Mouse (Mus musculus): Measurements from ENCODE around the gene Mx1. TPM values are rescaled to one million over a fixed set of nuclear protein-coding genes. Genes with fewer than 3 reads are reported as not detected.
A peak's percentile ranks its signal among the peaks of the same experiment; 100 is the strongest.

Gene Mx1
- 0.18 and 0.38 TPM in 2 replicates for polyA plus RNA-seq (2015; fragmentation: Nextera tagmentation; extraction: Ambion mirVana)

- Histone ChIP-seq H3K4me1 (ENCODE audit: control insufficient read depth, insufficient read depth, low read length) (peaks cover 7% of the 10 kb centered on the region), H3K27me3 (replicated peaks; ENCODE audit: control insufficient read depth, insufficient read depth, low read length) (no peaks in the 10 kb centered on the region), H3K4me2 (ENCODE audit: low read depth, low read length) (no peak within 1 kb of the TSS), H3K27ac (ENCODE audit: low read length) (no peak within 1 kb of the TSS), H3K9me3 (ENCODE audit: control insufficient read depth, low read length) (no peaks in the 10 kb centered on the region), H3K36me3 (ENCODE audit: control insufficient read depth, insufficient read depth, low read length) (no peaks in the 10 kb centered on the region), H3K9ac (ENCODE audit: low read depth, low read length) (no peak within 1 kb of the TSS), H3K4me3 (ENCODE audit: low read length) (no peak within 1 kb of the TSS)
- WGBS = 30% methylated on average over 4 of the region's 4 CpGs
- peak; percentile 72; the same call in 1 of the 2 replicates for ATAC-seq
These were observed at the start of gene Mx1 for GRCm38 (mm10) chr16:97462481-97463181. Mx1 (minus strand) TSS chr16:97462907.

GRCm38 (mm10) chr16:97512347-97512751 lies 49.6 kb upstream of the Mx1 start:
- H3K9ac ChIP-seq (ENCODE audit: low read depth, low read length) = no peak overlapping the region
- no peak overlapping the region for H3K4me3 ChIP-seq (ENCODE audit: low read length)
- no peaks in the 10 kb centered on the region for H3K27me3 ChIP-seq (replicated peaks; ENCODE audit: control insufficient read depth, insufficient read depth, low read length)
- H3K36me3 ChIP-seq (ENCODE audit: control insufficient read depth, insufficient read depth, low read length) = no peaks in the 10 kb centered on the region
- 90% methylated on average over 12 of the region's 12 CpGs for WGBS
- H3K9me3 ChIP-seq (ENCODE audit: control insufficient read depth, low read length) = no peaks in the 10 kb centered on the region
- no peak overlapping the region for H3K4me2 ChIP-seq (ENCODE audit: low read depth, low read length)
- peaks cover 9% of the 10 kb centered on the region; the same call in 1 of the 2 replicates for H3K4me1 ChIP-seq (ENCODE audit: control insufficient read depth, insufficient read depth, low read length)
- no peak overlapping the region for H3K27ac ChIP-seq (ENCODE audit: low read length)
- peak; percentile 17; the same call in 1 of the 2 replicates for ATAC-seq

GRCm38 (mm10) chr16:97511495-97511894 lies 48.8 kb upstream of the Mx1 start:
- no peak for ATAC-seq
- Histone ChIP-seq H3K4me2 (ENCODE audit: low read depth, low read length) (no peak overlapping the region), H3K4me1 (ENCODE audit: control insufficient read depth, insufficient read depth, low read length) (peaks cover 9% of the 10 kb centered on the region; the same call in 1 of the 2 replicates), H3K36me3 (ENCODE audit: control insufficient read depth, insufficient read depth, low read length) (no peaks in the 10 kb centered on the region), H3K9me3 (ENCODE audit: control insufficient read depth, low read length) (no peaks in the 10 kb centered on the region), H3K4me3 (ENCODE audit: low read length) (no peak overlapping the region), H3K27ac (ENCODE audit: low read length) (peak overlapping the region; percentile 62; the same call in 1 of the 2 replicates), H3K27me3 (replicated peaks; ENCODE audit: control insufficient read depth, insufficient read depth, low read length) (no peaks in the 10 kb centered on the region), H3K9ac (ENCODE audit: low read depth, low read length) (no peak overlapping the region)

DNA sequence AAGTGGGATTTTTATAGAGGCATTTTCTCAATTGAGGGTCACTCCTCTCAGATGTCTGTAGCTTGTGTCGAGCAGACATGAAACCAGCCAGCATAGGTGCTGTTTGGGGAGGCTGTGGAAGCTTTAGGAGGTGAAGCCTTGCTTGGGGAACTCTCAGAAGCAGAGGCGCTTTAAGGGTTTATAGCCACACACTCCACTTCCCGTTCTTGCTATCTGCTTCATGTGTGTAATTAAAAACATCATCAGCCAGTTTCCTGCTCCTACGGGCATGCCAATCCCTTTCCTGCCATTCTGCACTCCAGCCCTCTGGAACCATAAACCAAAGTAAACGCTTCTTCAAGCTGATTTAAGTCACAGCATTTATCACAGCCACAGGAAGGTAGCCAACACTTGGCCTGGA lies 48.1 kb upstream of the Mx1 start:
- 24% methylated on average over 5 of the region's 5 CpGs for WGBS
- Histone ChIP-seq H3K36me3 (ENCODE audit: control insufficient read depth, insufficient read depth, low read length) (no peaks in the 10 kb centered on the region), H3K4me1 (ENCODE audit: control insufficient read depth, insufficient read depth, low read length) (peaks cover 9% of the 10 kb centered on the region; the same call in 1 of the 2 replicates), H3K27ac (ENCODE audit: low read length) (peak overlapping the region; percentile 62), H3K4me3 (ENCODE audit: low read length) (no peak overlapping the region), H3K9ac (ENCODE audit: low read depth, low read length) (no peak overlapping the region), H3K27me3 (replicated peaks; ENCODE audit: control insufficient read depth, insufficient read depth, low read length) (no peaks in the 10 kb centered on the region), H3K4me2 (ENCODE audit: low read depth, low read length) (no peak overlapping the region), H3K9me3 (ENCODE audit: control insufficient read depth, low read length) (no peaks in the 10 kb centered on the region)
- peak; percentile 50 for ATAC-seq

GRCm38 (mm10) chr16:97507783-97508182 lies 45.1 kb upstream of the Mx1 start:
- no peaks in the 10 kb centered on the region for H3K9me3 ChIP-seq (ENCODE audit: control insufficient read depth, low read length)
- no peak overlapping the region for H3K27ac ChIP-seq (ENCODE audit: low read length)
- ATAC-seq = no peak
- no peaks in the 10 kb centered on the region for H3K36me3 ChIP-seq (ENCODE audit: control insufficient read depth, insufficient read depth, low read length)
- no peak overlapping the region for H3K9ac ChIP-seq (ENCODE audit: low read depth, low read length)
- no peaks in the 10 kb centered on the region for H3K27me3 ChIP-seq (replicated peaks; ENCODE audit: control insufficient read depth, insufficient read depth, low read length)
- H3K4me3 ChIP-seq (ENCODE audit: low read length) = no peak overlapping the region
- H3K4me1 ChIP-seq (ENCODE audit: control insufficient read depth, insufficient read depth, low read length) = 0 out of 2 replicates have a peak, but pooled peaks cover 2% of the 10 kb centered on the region
- no peak overlapping the region for H3K4me2 ChIP-seq (ENCODE audit: low read depth, low read length)

GRCm38 (mm10) chr16:97504793-97505192 lies 42.1 kb upstream of the Mx1 start:
- Histone ChIP-seq H3K4me2 (ENCODE audit: low read depth, low read length) (no peak overlapping the region), H3K4me1 (ENCODE audit: control insufficient read depth, insufficient read depth, low read length) (no peaks in the 10 kb centered on the region), H3K27me3 (replicated peaks; ENCODE audit: control insufficient read depth, insufficient read depth, low read length) (no peaks in the 10 kb centered on the region), H3K9ac (ENCODE audit: low read depth, low read length) (no peak overlapping the region), H3K27ac (ENCODE audit: low read length) (no peak overlapping the region), H3K36me3 (ENCODE audit: control insufficient read depth, insufficient read depth, low read length) (no peaks in the 10 kb centered on the region), H3K4me3 (ENCODE audit: low read length) (no peak overlapping the region), H3K9me3 (ENCODE audit: control insufficient read depth, low read length) (no peaks in the 10 kb centered on the region)
- WGBS = 73% methylated on average over 3 of the region's 3 CpGs
- ATAC-seq = peak; percentile 91

GRCm38 (mm10) chr16:97503849-97504248 lies 41.1 kb upstream of the Mx1 start:
- no peak for ATAC-seq
- 79% methylated on average over 3 of the region's 3 CpGs for WGBS
- Histone ChIP-seq H3K27me3 (replicated peaks; ENCODE audit: control insufficient read depth, insufficient read depth, low read length) (no peaks in the 10 kb centered on the region), H3K4me1 (ENCODE audit: control insufficient read depth, insufficient read depth, low read length) (no peaks in the 10 kb centered on the region), H3K4me3 (ENCODE audit: low read length) (no peak overlapping the region), H3K36me3 (ENCODE audit: control insufficient read depth, insufficient read depth, low read length) (no peaks in the 10 kb centered on the region), H3K9me3 (ENCODE audit: control insufficient read depth, low read length) (no peaks in the 10 kb centered on the region), H3K4me2 (ENCODE audit: low read depth, low read length) (no peak overlapping the region), H3K9ac (ENCODE audit: low read depth, low read length) (no peak overlapping the region), H3K27ac (ENCODE audit: low read length) (no peak overlapping the region)

GRCm38 (mm10) chr16:97500901-97501300 lies 38.2 kb upstream of the Mx1 start:
- Histone ChIP-seq H3K27me3 (replicated peaks; ENCODE audit: control insufficient read depth, insufficient read depth, low read length) (no peaks in the 10 kb centered on the region), H3K9ac (ENCODE audit: low read depth, low read length) (no peak overlapping the region), H3K27ac (ENCODE audit: low read length) (no peak overlapping the region), H3K4me1 (ENCODE audit: control insufficient read depth, insufficient read depth, low read length) (no peaks in the 10 kb centered on the region), H3K4me3 (ENCODE audit: low read length) (no peak overlapping the region), H3K36me3 (ENCODE audit: control insufficient read depth, insufficient read depth, low read length) (no peaks in the 10 kb centered on the region), H3K9me3 (ENCODE audit: control insufficient read depth, low read length) (no peaks in the 10 kb centered on the region), H3K4me2 (ENCODE audit: low read depth, low read length) (no peak overlapping the region)
- ATAC-seq = no peak
- 82% methylated on average over 7 of the region's 7 CpGs for WGBS

DNA sequence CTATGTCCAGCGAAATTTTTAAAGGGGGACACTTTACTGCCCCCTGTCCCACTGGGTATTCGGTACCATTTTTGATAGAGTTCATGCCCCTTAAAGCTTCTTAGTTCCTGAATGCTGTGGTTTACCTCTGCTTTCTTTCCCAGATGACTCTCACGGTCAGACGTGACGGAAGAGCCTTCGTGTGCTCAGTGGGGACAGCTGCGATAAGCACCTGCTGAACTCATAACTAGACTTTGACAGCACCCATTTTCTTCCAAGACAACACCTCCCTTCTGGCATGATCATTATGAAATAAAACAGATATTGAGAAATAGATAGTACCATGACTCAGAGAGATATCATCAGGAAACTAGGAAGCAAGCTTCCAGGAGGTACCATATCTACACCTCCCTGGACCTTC lies 36.7 kb upstream of the Mx1 start:
- Histone ChIP-seq H3K4me2 (ENCODE audit: low read depth, low read length) (no peak overlapping the region), H3K9me3 (ENCODE audit: control insufficient read depth, low read length) (no peaks in the 10 kb centered on the region), H3K9ac (ENCODE audit: low read depth, low read length) (no peak overlapping the region), H3K27ac (ENCODE audit: low read length) (no peak overlapping the region), H3K36me3 (ENCODE audit: control insufficient read depth, insufficient read depth, low read length) (no peaks in the 10 kb centered on the region), H3K27me3 (replicated peaks; ENCODE audit: control insufficient read depth, insufficient read depth, low read length) (no peaks in the 10 kb centered on the region), H3K4me3 (ENCODE audit: low read length) (no peak overlapping the region), H3K4me1 (ENCODE audit: control insufficient read depth, insufficient read depth, low read length) (no peaks in the 10 kb centered on the region)
- peak; percentile 43 for ATAC-seq
- 76% methylated on average over 7 of the region's 7 CpGs for WGBS

- no peaks in the 10 kb centered on the region for H3K27me3 ChIP-seq (replicated peaks; ENCODE audit: control insufficient read depth, insufficient read depth, low read length)
- H3K9ac ChIP-seq (ENCODE audit: low read depth, low read length) = no peak overlapping the region
- ATAC-seq = peak; percentile 61
- no peaks in the 10 kb centered on the region for H3K36me3 ChIP-seq (ENCODE audit: control insufficient read depth, insufficient read depth, low read length)
- H3K27ac ChIP-seq (ENCODE audit: low read length) = peak overlapping the region; percentile 34
- no peaks in the 10 kb centered on the region for H3K9me3 ChIP-seq (ENCODE audit: control insufficient read depth, low read length)
- H3K4me3 ChIP-seq (ENCODE audit: low read length) = no peak overlapping the region
- H3K4me1 ChIP-seq (ENCODE audit: control insufficient read depth, insufficient read depth, low read length) = no peaks in the 10 kb centered on the region
- no peak overlapping the region for H3K4me2 ChIP-seq (ENCODE audit: low read depth, low read length)
- WGBS = 77% methylated on average over 3 of the region's 3 CpGs
These were observed 35.4 kb upstream of the Mx1 start for GRCm38 (mm10) chr16:97498139-97498538.

Data from intestine, embryonic 16.5 days (tissue).